Mouse (Mus musculus) testis, adult 2 months (tissue): ENCODE data around the gene Cdca4.

Source experiments
- CTCF ChIP-seq: fragments of 200-500 bp; IDR thresholded peaks from 2 replicates; pipeline ENCODE4 v1.5.1; 2012; ENCODE audit warnings: low read depth, mild to moderate bottlenecking, inconsistent platforms, low read length, moderate library complexity; ENCODE audit not compliant: control insufficient read depth, insufficient read depth, insufficient replicate concordance
- POLR2A ChIP-seq: fragments of 200-500 bp; IDR thresholded peaks from 2 replicates; pipeline ENCODE4 v1.6.1; 2012; ENCODE audit warnings: low read depth, mild to moderate bottlenecking, inconsistent platforms, low read length, moderate library complexity; ENCODE audit not compliant: control insufficient read depth

GRCm38 (mm10) chr12:112809641-112810040, 19.6 kb downstream of the Cdca4 start:
- TF ChIP-seq CTCF (no peak), POLR2A (no peak)
